Mouse (Mus musculus) spleen, adult 2 months (tissue): ENCODE measurements at regions not wholly inside any gene's neighbourhood (a gene's known extent, or its start where the extent isn't known, plus 50 kb on each side); places are given as distances from the start of the nearest gene placed in this dataset.

ENCODE experiments used
- CTCF ChIP-seq: fragments of 200-500 bp; IDR thresholded peaks from 2 replicates; pipeline ENCODE4 v1.5.1; 2011; ENCODE audit warnings: mild to moderate bottlenecking, inconsistent platforms; ENCODE audit not compliant: insufficient read depth, insufficient read length, insufficient replicate concordance; ENCODE audit errors: extremely low read depth
- POLR2A ChIP-seq: fragments of 200-500 bp; IDR thresholded peaks from 2 replicates; pipeline ENCODE4 v1.6.1; 2011; ENCODE audit warnings: low read depth, low read length, inconsistent platforms

DNA sequence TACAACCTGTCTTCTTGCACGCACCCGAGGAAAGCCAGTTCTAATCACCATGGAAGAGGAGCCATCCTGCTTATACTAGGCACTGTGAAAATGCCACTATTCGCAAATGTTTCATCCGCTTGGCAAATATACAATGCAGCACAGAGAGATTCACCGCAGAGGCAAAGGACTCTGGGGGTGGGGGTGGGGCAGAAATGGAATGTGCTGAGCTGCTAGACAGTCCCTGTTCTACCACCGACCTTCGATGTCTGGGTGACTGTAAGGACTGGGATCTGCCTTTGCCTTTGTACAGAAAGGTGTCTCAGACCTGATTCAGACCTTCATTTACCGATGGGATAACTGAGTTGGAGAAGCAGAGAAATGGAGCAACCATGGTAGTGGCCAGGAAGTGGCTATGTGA is 278.7 kb downstream of the Cd83 start:
- TF ChIP-seq POLR2A (no peak), CTCF (no peak)
